Mouse (Mus musculus): ENCODE results near the gene Itgb2.

Gene Itgb2

DNA sequence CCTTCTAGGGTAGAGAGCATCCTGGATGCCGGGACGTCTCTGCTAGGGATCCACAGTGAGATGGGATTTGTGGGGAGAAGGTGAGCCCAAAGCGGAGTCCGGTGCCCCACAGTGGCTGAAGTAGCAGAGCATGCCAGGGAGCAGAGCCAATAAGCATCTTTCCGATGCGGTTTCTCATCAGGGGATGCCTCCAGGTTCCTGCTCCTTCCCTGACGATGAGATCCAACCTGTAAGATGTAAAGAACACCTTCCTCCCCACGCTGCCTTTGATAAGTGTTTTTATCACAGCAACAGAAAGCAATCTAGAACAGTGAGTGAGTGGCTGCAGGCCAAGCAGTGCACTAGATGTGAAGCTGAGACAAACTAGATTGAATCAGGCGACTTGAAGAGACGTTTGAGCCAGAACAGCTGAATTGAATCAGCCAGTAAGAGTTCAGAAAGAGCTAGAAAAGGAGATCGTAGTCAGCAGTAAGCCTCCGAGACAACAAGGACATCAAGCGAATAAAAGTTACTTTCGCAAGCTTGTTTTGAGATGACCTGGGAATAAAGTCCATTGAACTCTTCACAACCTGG, 13.6 kb upstream of the Itgb2 start:
- peak in 1 of 2 experiments; percentile 45 for DNase-seq (ENCODE audit: low spot score in 2 of 2)

GRCm38 (mm10) chr10:77517066-77517620, 12.9 kb upstream of the Itgb2 start:
- DNase-seq (ENCODE audit: low spot score in 2 of 2), result peak; percentile 58 to 65

GRCm38 (mm10) chr10:77517801-77518200, 12.3 kb upstream of the Itgb2 start:
- no peak for DNase-seq (ENCODE audit: low spot score in 2 of 2)

DNA sequence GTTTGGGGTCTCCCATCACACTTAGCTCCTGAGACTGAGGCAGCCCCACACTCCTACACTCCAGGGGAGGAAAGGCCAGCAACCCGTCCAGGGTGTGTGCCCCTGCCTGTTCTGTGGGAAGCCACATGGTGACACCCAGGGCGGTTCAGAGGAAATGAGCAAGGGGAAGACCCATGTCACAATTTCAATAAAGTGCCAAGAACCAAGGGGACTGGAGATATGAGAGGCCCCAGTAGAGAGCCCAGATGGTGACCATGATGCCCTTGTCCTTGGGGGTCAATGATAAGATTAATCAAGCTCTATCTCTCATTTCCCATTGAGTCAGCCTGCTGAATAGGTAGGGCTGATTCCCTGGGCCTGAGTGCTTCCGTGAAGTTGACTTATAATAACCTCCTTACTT, 10.9 kb upstream of the Itgb2 start:
- DNase-seq (ENCODE audit: low spot score in 2 of 2), result peak; percentile 48 to 74

DNA sequence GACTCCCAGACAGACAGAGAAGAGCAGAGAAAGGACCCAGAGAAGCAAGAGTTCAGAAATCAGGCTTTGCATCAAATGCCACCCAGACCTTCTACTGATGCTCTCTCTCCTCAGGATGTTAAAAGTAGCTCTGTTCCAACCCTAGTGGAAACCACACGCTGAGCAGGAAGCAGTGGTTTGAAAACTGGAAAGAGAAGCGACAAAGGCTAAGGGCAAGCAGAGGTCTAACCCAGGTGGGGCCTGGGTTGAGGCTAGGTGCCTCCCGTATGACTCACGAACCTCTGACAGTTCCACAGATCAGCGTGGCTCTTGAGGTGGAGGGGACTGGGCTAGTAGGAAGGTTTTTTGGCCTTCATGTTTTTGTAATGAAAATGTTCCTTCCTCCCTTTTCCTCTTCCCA, 9.6 kb upstream of the Itgb2 start:
- no peak for DNase-seq (ENCODE audit: low spot score in 2 of 2)

- DNase-seq (ENCODE audit: low spot score in 2 of 2), result no peak
These were observed 7.9 kb upstream of the Itgb2 start for GRCm38 (mm10) chr10:77522021-77522731.

- DNase-seq (ENCODE audit: low spot score in 2 of 2), result no peak
These were observed 7.3 kb upstream of the Itgb2 start for GRCm38 (mm10) chr10:77522746-77523145.

DNA sequence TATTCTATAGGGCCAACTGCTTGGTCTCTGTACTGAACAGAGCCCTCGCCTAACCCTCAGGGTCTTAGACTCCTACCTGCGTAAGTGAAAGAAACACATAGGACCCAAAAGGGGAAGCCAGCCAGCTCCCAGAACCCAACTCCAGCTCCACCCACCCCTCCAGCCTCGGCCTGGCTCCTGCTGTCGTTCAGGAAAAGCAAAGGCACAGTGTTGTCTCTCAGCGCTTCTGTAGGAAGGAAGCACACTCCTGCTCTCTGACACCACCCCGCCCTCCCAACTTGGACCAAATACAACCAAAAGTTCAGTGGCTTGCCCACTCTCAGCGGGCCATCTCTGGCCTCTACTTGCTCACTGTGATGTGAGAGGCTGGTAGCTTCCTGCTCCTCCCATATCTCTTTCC, 6.7 kb upstream of the Itgb2 start:
- no peak for DNase-seq (ENCODE audit: low spot score in 2 of 2)

DNA sequence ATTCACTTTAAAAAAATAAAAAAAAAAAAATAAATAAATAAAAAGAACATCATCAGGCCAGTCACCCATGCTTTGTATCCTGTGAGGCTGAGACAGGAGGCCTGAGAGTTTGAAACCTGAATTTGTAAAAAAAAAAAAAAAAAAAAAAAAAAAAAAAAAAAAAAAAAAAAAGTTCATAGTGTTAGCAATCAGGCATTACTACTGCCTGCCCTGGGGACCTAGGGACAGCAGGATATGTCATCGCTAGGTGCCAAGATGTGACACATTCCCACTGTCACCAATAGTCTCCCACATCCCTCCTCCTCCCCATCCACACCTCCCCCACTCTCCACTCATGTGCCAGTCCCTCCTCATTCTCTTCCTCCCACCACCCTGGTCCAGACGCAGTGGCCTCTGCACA, 3.6 kb upstream of the Itgb2 start:
- no peak for DNase-seq (ENCODE audit: low spot score in 2 of 2)

GRCm38 (mm10) chr10:77528634-77529033, 1.4 kb upstream of the Itgb2 start:
- peak in 1 of 2 experiments; percentile 64 for DNase-seq (ENCODE audit: low spot score in 2 of 2)

GRCm38 (mm10) chr10:77531026-77532019, 1.3 kb downstream of the Itgb2 start:
- no peak for DNase-seq (ENCODE audit: low spot score in 2 of 2)

DNA sequence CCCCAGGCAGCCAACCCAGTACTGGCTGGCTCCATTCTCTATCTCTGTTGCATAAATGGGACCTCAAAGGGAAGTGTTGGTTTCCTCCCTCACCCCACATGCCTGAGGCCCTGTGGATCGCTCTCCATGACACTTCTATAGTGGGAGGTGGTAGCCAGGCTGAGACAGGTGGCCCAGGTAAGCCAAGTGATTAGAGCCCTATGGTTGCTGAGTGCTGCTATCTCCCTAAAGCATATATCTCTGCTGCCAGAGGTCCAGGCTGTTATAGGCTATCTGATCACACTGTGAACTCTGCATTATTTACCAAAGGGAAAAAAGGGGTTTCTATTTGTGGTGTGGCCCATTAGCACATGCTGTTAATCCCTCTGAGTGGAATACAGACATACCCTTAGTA, 2.0 kb downstream of the Itgb2 start:
- no peak for DNase-seq (ENCODE audit: low spot score in 2 of 2)

- no peak for DNase-seq (ENCODE audit: low spot score in 2 of 2)
These were observed 6.7 kb downstream of the Itgb2 start for GRCm38 (mm10) chr10:77536727-77537126.

DNA sequence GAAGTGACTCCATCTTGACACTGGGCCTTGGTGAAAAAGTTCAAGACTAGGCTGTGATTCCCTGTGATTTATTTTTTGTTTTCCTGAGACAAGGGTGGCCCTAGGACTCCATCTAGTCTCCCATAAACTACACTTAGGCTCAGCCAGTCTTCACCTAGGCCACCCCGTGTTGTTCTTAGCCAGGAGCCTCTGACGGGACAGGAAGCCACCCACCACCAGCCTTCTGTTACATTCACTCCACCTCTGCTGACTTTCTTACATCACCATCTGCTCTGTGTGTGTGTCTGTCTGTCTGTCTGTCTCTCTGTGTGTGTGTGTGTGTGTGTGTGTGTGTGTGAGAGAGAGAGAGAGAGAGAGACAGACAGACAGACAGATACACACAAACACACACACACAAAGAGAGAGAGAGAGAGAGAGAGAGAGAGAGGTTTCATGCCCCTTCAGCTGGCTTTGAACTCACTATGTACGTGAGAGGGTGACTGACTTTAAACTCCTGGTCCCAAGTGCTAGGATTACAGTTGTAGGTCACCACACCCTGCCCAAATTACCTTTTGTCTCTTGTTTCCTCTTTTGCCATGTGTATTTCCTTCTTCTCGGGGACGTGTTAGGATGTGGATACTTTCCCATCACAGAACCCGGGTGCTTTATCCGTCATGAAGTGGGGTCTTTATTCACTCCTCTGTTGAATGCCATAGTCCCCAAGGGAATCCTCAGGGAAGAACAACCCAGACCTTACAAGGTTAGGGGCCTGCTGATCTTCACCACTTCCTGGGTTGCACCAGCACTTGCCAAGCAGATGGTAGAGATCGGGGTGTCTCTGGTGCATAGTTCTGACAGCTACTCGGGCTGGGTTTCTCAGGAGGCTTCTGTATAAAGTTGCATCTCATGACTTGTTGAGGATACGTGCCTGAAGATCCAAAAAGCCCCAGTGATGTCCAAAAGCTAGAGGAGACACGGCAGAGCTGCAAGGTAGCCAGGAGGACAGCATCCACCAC, 7.5 kb downstream of the Itgb2 start:
- no peak for DNase-seq (ENCODE audit: low spot score in 2 of 2)

GRCm38 (mm10) chr10:77539320-77539945, 9.4 kb downstream of the Itgb2 start:
- no peak for DNase-seq (ENCODE audit: low spot score in 2 of 2)

- DNase-seq (ENCODE audit: low spot score in 2 of 2), result no peak
These were observed 10.6 kb downstream of the Itgb2 start for GRCm38 (mm10) chr10:77540576-77541102.

DNA sequence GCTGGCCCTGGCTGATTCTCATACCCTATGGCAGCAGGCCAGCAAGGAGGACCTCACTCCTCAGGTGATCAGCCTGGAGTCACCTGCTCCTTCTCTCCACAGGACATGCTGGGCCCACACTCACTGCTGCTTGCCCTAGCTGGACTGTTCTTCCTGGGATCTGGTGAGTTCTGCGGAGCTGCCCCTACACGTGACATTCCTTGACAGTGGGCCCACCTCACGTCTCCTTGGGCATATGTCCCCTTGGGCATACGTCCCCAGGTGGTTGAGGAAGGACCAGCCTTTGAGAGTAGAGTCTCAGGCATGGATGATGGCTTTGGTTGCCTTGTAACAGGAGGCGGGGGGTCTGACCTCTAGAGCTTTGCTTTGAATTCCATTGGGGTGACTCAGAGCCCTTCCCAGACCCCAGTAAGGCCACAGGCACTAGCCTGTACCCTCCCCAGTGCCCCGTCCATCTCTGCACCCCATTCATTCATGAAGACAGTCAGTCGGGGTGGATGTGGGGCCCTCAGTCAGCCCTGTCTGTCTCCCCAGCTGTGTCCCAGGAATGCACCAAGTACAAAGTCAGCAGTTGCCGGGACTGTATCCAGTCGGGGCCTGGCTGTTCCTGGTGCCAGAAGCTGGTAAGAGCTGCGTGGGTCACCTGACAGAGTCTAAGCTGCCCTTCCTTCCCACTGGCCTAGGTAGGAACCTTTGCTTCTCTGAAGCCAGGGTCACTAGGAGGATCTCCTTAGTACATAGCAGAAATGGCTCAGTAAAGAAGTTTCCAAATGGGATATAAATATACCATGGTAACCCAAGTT, 12.0 kb downstream of the Itgb2 start:
- no peak for DNase-seq (ENCODE audit: low spot score in 2 of 2)

DNA sequence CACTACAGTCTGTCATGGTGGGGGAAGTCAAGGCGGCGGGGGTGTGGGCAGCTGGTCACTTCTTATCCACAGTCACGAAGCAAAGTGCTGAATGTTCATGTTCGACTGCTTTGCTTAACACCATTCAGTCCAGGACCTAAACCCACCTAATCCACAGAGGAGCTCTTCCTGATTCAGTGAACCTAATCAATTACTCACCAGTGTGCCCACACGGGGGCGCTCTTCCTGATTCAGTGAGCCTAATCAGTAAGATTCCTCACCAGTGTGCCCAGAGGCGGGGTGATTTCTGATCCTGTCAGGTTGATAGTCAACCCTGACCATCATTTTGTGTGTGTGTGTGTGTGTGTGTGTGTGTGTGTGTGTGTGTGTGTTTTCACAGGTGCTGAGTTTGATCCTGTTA, 13.2 kb downstream of the Itgb2 start:
- DNase-seq (ENCODE audit: low spot score in 2 of 2), result no peak

DNA sequence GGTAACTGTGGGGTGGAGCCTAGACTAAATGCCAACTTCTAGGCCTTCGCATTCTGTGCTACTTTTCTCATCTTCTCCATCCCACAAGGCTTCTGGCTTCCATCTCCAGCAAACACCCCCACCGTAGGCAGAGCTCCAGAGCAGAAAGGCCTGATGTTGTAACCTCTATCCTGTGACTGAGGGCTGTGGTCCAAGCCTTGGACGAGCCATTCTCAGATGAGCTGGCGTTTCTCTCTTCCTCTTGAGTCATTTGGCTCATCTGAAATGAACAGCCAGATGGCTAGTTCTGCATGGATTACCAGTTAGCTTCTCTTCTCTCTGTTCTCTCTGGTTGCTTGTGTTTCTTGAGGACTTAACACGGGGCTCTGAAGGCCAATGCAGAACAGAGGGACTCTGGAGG, 14.9 kb downstream of the Itgb2 start:
- peak in 1 of 2 experiments; percentile 80 for DNase-seq (ENCODE audit: low spot score in 2 of 2)
